Mouse (Mus musculus) hindbrain, embryonic 15.5 days (tissue): ENCODE measurements around the gene Zbtb8b. TPM values are rescaled to one million over a fixed set of nuclear protein-coding genes. Genes with fewer than 3 reads are reported as not detected.

Source experiments
- ATAC-seq: fragments of 200-750 bp; cut with Nextera tagmentation; 2 replicates; pipeline ENCODE4 v1.8.0; 2017; ENCODE audit warnings: low read depth, moderate number of reproducible peaks, moderate TSS enrichment; ENCODE audit not compliant: low FRiP score
- H3K27ac ChIP-seq: fragments of 300-500 bp; sonication (generic); replicated peaks from 2 replicates; pipeline ENCODE4 v1.5.1; 2015; ENCODE audit warnings: mild to moderate bottlenecking, inconsistent platforms
- H3K27me3 ChIP-seq: fragments of 300-500 bp; sonication (generic); 2 replicates; pipeline ENCODE4 v1.6.1; 2015; ENCODE audit warnings: control low read depth, inconsistent platforms
- H3K36me3 ChIP-seq: fragments of 300-500 bp; sonication (generic); 2 replicates; pipeline ENCODE4 v1.6.1; 2015; ENCODE audit warnings: control low read depth, inconsistent platforms
- H3K4me1 ChIP-seq: fragments of 300-500 bp; sonication (generic); replicated peaks from 2 replicates; pipeline ENCODE4 v1.6.1; 2015; ENCODE audit warnings: control low read depth, inconsistent platforms
- H3K4me2 ChIP-seq: fragments of 300-500 bp; sonication (generic); 2 replicates; pipeline ENCODE4 v1.6.1; 2015; ENCODE audit warnings: moderate library complexity, mild to moderate bottlenecking, inconsistent platforms
- H3K4me3 ChIP-seq: fragments of 300-500 bp; sonication (generic); 2 replicates; pipeline ENCODE4 v1.5.1; 2015; ENCODE audit warnings: mild to moderate bottlenecking, inconsistent platforms
- H3K9ac ChIP-seq: fragments of 300-500 bp; sonication (generic); 2 replicates; pipeline ENCODE4 v1.6.1; 2015; ENCODE audit warnings: inconsistent platforms
- H3K9me3 ChIP-seq: fragments of 300-500 bp; sonication (generic); 2 replicates; pipeline ENCODE4 v1.6.1; 2016; ENCODE audit warnings: control low read depth, inconsistent platforms
- WGBS: fragments of 180-500 bp; shearing (Covaris S2); methylation state at CpG from one replicate; pipeline ENCODE4 v1.1.7; 2015; 5-methylcytosine and 5-hydroxymethylcytosine counted together
- polyA plus RNA-seq: library from polyadenylated mRNA; unstranded; fragments of >200 nt; fragmentation: Nextera tagmentation; extraction: Ambion mirVana; gene quantifications from 2 replicates; pipeline ENCODE4 v1.2.1, GENCODE M21; 2015

The Zbtb8b gene
- polyA plus RNA-seq, 1 experiment from 2014 or later = 17.1 TPM

DNA sequence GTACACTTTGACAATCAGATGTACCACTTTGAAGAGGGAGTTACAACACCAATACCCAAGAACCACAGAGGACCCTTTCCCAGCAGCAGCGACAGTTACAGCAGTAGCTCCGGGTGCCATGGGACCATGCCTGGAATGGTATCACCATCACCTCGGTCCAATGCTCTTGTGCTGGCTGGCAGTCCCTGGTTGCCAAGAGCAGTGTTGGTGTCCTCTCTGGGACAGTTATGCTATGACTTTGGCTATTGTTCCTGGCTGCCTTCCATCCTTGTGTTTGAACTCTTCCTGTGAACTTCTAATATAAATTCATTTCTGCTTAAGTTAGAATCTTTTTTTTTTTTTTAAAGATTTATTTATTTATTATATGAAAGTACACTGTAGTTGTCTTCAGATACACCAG, 57.1 kb downstream of the Zbtb8b start:
- Histone ChIP-seq H3K4me2 (no peak overlapping the region), H3K9me3 (no peaks in the 10 kb centered on the region), H3K27ac (no peak overlapping the region), H3K9ac (no peak overlapping the region), H3K27me3 (peaks cover 4% of the 10 kb centered on the region; the same call in 1 of the 2 replicates), H3K4me1 (no peaks in the 10 kb centered on the region), H3K36me3 (no peaks in the 10 kb centered on the region), H3K4me3 (no peak overlapping the region)
- ATAC-seq = no peak
- WGBS = 86% methylated on average over 3 of the region's 3 CpGs

- H3K9me3 ChIP-seq = no peaks in the 10 kb centered on the region
- WGBS = 93% methylated on average over 2 of the region's 2 CpGs
- no peak overlapping the region for H3K4me2 ChIP-seq
- H3K27me3 ChIP-seq = peaks cover 4% of the 10 kb centered on the region; the same call in 1 of the 2 replicates
- H3K36me3 ChIP-seq = no peaks in the 10 kb centered on the region
- ATAC-seq = no peak
- H3K4me3 ChIP-seq = no peak overlapping the region
- H3K27ac ChIP-seq = no peak overlapping the region
- no peak overlapping the region for H3K9ac ChIP-seq
- H3K4me1 ChIP-seq = peaks cover 5% of the 10 kb centered on the region; the same call in 1 of the 2 replicates
Observed at GRCm38 (mm10) chr4:129382488-129382887, 58.2 kb downstream of the Zbtb8b start.

- H3K4me1 ChIP-seq = peaks cover 5% of the 10 kb centered on the region; the same call in 1 of the 2 replicates
- H3K27me3 ChIP-seq = peaks cover 4% of the 10 kb centered on the region; the same call in 1 of the 2 replicates
- 90% methylated on average over 9 of the region's 9 CpGs for WGBS
- no peaks in the 10 kb centered on the region for H3K9me3 ChIP-seq
- H3K9ac ChIP-seq = no peak overlapping the region
- ATAC-seq = no peak
- no peak overlapping the region for H3K27ac ChIP-seq
- H3K4me3 ChIP-seq = no peak overlapping the region
- H3K4me2 ChIP-seq = no peak overlapping the region
- no peaks in the 10 kb centered on the region for H3K36me3 ChIP-seq
Observed at GRCm38 (mm10) chr4:129382029-129382428, 58.6 kb downstream of the Zbtb8b start.

DNA sequence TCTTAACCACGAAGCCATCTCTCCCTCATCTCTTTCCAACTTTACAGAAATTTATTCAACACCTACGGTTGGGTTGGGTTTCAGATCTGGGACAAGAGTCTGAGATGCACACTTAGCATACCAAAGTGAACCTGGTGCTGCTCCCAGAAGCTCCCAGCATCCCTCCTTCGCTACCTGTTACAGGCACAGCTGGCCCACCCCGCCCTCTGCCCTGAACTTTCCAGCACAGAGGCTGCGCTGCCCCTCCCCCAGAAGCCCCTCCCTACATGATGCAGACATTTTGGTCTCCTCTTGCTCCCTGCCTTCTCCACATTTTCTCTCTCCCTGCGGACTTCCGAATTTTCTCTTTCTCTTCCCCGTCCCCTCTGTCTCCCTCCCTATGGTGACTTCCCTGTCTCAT, 59.5 kb downstream of the Zbtb8b start:
- Histone ChIP-seq H3K4me3 (no peak overlapping the region), H3K4me1 (peaks cover 11% of the 10 kb centered on the region), H3K36me3 (no peaks in the 10 kb centered on the region), H3K9ac (no peak overlapping the region), H3K27me3 (peaks cover 4% of the 10 kb centered on the region; the same call in 1 of the 2 replicates), H3K4me2 (no peak overlapping the region), H3K9me3 (no peaks in the 10 kb centered on the region), H3K27ac (no peak overlapping the region)
- 76% methylated on average over 8 of the region's 8 CpGs for WGBS
- no peak for ATAC-seq

DNA sequence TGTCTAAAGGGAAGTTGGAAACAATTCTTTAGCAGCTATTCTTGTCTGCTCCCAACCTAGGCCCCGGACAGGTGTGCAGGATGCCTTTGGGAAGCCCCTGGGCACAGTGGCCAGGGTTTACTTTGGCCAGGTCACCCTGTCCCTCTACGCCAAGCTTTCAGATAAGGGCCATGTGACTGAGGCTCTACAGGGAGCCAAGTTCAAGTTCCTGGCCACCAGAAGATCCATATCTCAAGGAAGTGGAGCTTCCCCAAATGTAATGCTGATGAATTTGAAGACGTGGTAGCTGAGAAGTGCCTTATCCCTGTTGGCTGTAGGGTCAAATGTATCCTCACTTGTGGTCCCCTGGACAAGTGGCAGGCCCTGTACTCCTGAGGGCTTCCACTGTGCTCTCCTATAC, 60.8 kb downstream of the Zbtb8b start:
- H3K4me1 ChIP-seq = peaks cover 11% of the 10 kb centered on the region
- H3K27me3 ChIP-seq = peaks cover 4% of the 10 kb centered on the region; the same call in 1 of the 2 replicates
- no peak overlapping the region for H3K9ac ChIP-seq
- no peak overlapping the region for H3K4me3 ChIP-seq
- 94% methylated on average over 3 of the region's 3 CpGs for WGBS
- no peak overlapping the region for H3K27ac ChIP-seq
- no peaks in the 10 kb centered on the region for H3K9me3 ChIP-seq
- no peak for ATAC-seq
- H3K36me3 ChIP-seq = no peaks in the 10 kb centered on the region
- no peak overlapping the region for H3K4me2 ChIP-seq

DNA sequence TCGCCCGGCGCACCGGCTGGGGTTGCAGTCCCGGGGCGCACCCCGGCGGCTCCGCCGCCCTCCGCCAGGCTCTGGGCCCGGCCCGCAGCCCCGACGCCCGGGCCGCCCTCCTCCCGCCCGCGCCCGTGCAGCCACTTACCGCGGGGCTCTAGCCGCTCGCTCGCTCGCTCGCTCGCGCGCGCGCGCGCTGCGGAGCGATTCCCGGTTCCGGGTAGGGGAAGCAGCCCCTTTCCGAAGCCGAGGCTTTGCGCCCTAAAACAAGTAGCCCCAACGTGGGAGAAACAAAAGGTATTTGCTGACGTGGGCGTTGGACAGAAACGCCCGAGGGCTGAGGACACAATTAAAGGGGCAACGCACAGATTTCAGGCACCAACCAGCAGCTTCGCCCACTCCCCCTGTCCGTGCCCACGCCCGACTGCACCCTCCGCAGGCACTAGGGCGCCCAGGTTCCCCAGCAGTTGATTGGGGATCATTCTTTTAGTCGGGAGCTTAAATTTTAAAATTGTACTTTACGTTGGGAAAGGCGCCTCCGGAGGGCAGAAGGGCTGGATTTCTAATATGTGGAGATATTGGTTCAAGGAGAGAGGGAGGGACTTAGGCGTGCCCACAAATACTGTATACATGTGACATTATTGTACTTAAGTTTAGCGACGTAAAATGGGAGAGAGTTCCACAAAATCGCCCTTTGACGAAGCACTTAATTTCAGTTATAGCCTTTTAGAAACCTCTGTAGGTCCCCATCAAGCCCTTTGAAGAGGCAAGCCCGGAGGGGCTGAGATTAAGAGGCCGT, 62.9 kb downstream of the Zbtb8b start, which contains the start of gene Zbtb8a:
TSS of gene Zbtb8a (minus strand) at position 516 of the 790 bp plus-strand sequence.
- peaks cover 17% of the 10 kb centered on the region for H3K4me1 ChIP-seq
- WGBS = 1% methylated on average over 52 of the region's 65 CpGs
- H3K9me3 ChIP-seq = no peaks in the 10 kb centered on the region
- no peaks in the 10 kb centered on the region for H3K36me3 ChIP-seq
- H3K4me3 ChIP-seq = peak within 1 kb of the TSS; percentile 93
- peak within 1 kb of the TSS; percentile 91 for H3K27ac ChIP-seq
- H3K27me3 ChIP-seq = peaks cover 4% of the 10 kb centered on the region; the same call in 1 of the 2 replicates
- peak; percentile 82 for ATAC-seq
- peak within 1 kb of the TSS; percentile 84 for H3K4me2 ChIP-seq
- H3K9ac ChIP-seq = peak within 1 kb of the TSS; percentile 87

DNA sequence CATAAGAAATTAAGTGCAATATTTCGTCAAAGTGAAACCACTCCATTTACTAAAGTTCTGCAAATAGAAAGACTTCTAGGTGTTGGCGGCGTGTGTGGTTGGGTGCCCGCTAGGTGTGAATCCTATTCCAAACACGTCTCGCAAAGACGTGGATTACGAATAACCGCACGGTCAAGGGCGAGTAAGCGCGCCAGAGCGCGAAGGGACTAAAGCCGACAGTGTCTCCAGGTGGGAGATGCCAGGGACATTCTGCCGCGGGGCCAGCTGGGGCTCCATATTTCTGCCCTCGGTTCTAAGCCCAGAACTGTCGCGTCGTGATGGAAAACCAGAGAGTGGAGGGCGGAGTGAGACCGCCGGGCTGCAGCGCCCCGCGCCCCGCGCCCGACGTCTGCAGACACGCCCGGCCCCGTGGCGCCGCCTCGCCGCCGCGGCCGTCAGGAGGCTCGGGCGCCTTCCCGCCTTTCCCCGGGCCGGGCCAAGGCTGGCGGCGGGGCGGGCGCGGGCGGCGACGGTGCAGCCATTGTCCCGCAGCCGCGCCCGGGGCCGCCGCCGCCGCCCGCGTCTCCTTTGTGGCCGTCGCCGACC, 63.6 kb downstream of the Zbtb8b start:
- 0% methylated on average over 18 of the region's 68 CpGs for WGBS
- peaks cover 4% of the 10 kb centered on the region; the same call in 1 of the 2 replicates for H3K27me3 ChIP-seq
- H3K4me3 ChIP-seq = peak overlapping the region; percentile 93
- no peaks in the 10 kb centered on the region for H3K36me3 ChIP-seq
- peak overlapping the region; percentile 84 for H3K4me2 ChIP-seq
- ATAC-seq = peak; percentile 76
- H3K9me3 ChIP-seq = no peaks in the 10 kb centered on the region
- peaks cover 17% of the 10 kb centered on the region for H3K4me1 ChIP-seq
- peak overlapping the region; percentile 87 for H3K9ac ChIP-seq
- H3K27ac ChIP-seq = peak overlapping the region; percentile 91

DNA sequence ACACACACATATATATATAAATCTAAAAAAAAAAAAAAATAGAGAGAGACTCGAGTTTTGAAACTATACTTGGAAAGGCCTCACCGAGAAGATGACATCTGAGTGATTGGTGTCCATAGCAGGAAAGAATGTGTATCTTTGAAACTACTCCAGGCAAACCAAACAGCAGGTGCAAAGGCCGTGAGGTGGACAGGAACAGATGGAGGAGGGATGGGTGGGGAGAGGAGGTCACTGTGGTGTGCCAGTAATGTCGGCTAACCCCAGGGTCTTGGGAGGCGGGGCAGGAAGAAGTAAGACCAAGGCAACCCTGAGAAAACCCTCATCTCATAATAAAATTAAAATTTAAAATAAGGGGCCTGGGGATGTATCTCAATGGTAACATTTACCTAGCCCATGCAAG, 64.8 kb downstream of the Zbtb8b start:
- peaks cover 4% of the 10 kb centered on the region; the same call in 1 of the 2 replicates for H3K27me3 ChIP-seq
- no peak overlapping the region for H3K9ac ChIP-seq
- WGBS = 68% methylated on average over 5 of the region's 5 CpGs
- peaks cover 17% of the 10 kb centered on the region for H3K4me1 ChIP-seq
- ATAC-seq = no peak
- no peak overlapping the region for H3K27ac ChIP-seq
- no peak overlapping the region; the same call in 1 of the 2 replicates for H3K4me2 ChIP-seq
- H3K36me3 ChIP-seq = no peaks in the 10 kb centered on the region
- H3K4me3 ChIP-seq = no peak overlapping the region
- H3K9me3 ChIP-seq = no peaks in the 10 kb centered on the region

Other genes with a start within 250 kb of the Zbtb8b start
- gene C77080, start 179.4 kb downstream of the Zbtb8b start, polyA plus RNA-seq = 8.3 and 9.5 TPM in 2 replicates
- 1.5 and 1.6 TPM in 2 replicates for gene Sync, start 153.2 kb downstream of the Zbtb8b start, polyA plus RNA-seq
- 245 and 264 TPM in 2 replicates for gene Rbbp4, start 105.5 kb downstream of the Zbtb8b start, polyA plus RNA-seq
- gene Zbtb8os, start 105.2 kb downstream of the Zbtb8b start, polyA plus RNA-seq = 18.1 and 24.6 TPM in 2 replicates
- 19.5 and 21.2 TPM in 2 replicates for gene Zbtb8a, start 62.7 kb downstream of the Zbtb8b start, polyA plus RNA-seq
- gene Bsdc1, start 20.7 kb upstream of the Zbtb8b start, polyA plus RNA-seq = 35.3 and 37.4 TPM in 2 replicates
- gene Tssk3, start 50.2 kb upstream of the Zbtb8b start, polyA plus RNA-seq = 0.53 and 0.73 TPM in 2 replicates
- gene Fam229a, start 50.3 kb upstream of the Zbtb8b start, polyA plus RNA-seq = 0.39 and 0.87 TPM in 2 replicates
- gene Marcksl1, start 72.7 kb upstream of the Zbtb8b start, polyA plus RNA-seq = 1,671 and 1,849 TPM in 2 replicates
- gene Hdac1, start 101.9 kb upstream of the Zbtb8b start, polyA plus RNA-seq = 84.7 and 92.2 TPM in 2 replicates
- 11.7 and 13.6 TPM in 2 replicates for gene Lck, start 132.8 kb upstream of the Zbtb8b start, polyA plus RNA-seq
- 0.24 and 0.34 TPM in 2 replicates for gene Fam167b, start 137.7 kb upstream of the Zbtb8b start, polyA plus RNA-seq
- 203 and 206 TPM in 2 replicates for gene Eif3i, start 159.8 kb upstream of the Zbtb8b start, polyA plus RNA-seq
- 183 and 184 TPM in 2 replicates for gene Tmem234, start 159.8 kb upstream of the Zbtb8b start, polyA plus RNA-seq
- gene Dcdc2b, start 173.4 kb upstream of the Zbtb8b start, polyA plus RNA-seq = 3.4 and 3.6 TPM in 2 replicates
- 26.7 and 32.9 TPM in 2 replicates for gene Iqcc, start 178.2 kb upstream of the Zbtb8b start, polyA plus RNA-seq
- 153 and 159 TPM in 2 replicates for gene Ccdc28b, start 183.1 kb upstream of the Zbtb8b start, polyA plus RNA-seq
- 45.6 and 45.9 TPM in 2 replicates for gene Txlna, start 200.2 kb upstream of the Zbtb8b start, polyA plus RNA-seq
- 17.4 and 19.1 TPM in 2 replicates for gene Kpna6, start 231.9 kb upstream of the Zbtb8b start, polyA plus RNA-seq